Mouse (Mus musculus): Measurements from ENCODE around the gene Utrn.

Utrn gene

DNA sequence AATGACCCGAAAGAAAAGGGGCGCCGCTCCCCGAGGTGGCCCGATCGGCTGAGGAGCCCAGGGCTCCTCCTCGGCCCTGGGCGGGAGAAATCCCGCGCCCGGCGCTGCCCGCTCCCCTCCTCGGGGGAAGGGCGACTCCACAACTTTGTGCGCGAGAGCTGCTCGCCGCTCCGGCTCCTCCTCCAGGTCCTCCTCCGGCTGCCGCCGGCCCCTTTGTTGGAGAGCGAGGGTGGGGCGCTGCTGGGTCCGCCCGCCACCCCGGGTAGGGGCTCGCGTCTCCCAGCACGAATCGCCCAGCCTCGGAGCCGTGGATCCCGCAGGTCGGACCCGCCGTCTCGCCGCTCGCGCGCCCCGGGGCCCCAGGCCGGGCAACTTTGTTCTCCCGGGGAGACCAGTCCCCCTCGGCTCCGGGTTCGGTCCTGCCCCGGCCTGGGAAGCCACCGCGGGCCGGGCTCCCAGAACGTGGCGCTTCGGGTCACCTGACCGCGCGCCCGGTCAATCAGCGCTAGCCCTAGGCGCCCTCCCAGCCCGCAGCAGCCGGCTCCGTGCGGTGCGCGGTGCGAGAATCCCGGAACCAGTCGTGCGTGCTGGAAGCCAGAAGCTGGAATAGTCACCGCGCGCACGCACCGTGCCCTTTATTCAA, at the start of gene Utrn:
Gene Utrn, minus strand, starts transcription at position 337 of the 643 bp plus-strand sequence.
- peak; percentile 27 to 43 for DNase-seq (ENCODE audit: low spot score in 2 of 2)

DNA sequence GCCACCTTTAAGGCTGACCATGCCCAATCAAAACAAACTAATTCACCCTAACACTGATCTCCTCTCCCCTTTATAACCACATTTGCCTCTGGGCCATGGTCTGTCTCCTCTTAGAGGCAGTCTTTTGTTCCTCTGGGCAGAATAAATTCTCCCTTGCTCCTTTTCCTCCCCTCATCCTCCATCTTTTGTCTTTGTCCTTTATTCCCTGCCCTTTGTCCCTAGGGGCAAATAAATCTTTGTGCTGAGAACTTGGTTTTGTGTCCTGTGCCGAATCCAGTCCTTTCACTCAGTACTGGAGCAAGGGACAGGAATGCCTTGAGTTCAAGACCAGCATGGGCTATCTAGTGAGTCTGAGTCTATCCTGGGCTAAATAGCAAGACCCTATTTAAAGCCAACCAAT, 48.5 kb upstream of the Utrn start:
- no peak for DNase-seq (ENCODE audit: low spot score in 2 of 2)

- no peak for DNase-seq (ENCODE audit: low spot score in 2 of 2)
These were observed 47.2 kb upstream of the Utrn start for GRCm38 (mm10) chr10:12916376-12916775.

DNA sequence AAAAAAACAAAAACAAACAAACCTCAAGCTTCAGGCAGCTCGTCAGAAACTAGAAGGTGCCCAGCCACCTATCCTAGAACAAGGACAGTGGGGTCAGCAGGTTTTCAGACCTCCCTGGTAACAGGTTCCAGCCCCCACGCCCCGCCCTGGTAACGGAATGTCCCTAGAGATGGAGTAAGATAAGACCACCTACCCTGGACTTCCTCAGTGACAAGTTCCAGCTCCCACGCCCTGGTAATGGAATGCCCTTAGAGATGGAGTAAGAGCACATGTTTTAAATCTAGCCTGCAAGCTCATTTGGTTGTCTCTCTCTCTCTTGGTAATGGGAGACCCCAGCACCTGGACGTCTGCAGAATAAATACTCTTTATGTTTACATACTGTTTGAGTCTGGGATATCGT, 46.7 kb upstream of the Utrn start:
- no peak for DNase-seq (ENCODE audit: low spot score in 2 of 2)

GRCm38 (mm10) chr10:12914203-12914602, 45.0 kb upstream of the Utrn start:
- DNase-seq (ENCODE audit: low spot score in 2 of 2) = no peak

DNA sequence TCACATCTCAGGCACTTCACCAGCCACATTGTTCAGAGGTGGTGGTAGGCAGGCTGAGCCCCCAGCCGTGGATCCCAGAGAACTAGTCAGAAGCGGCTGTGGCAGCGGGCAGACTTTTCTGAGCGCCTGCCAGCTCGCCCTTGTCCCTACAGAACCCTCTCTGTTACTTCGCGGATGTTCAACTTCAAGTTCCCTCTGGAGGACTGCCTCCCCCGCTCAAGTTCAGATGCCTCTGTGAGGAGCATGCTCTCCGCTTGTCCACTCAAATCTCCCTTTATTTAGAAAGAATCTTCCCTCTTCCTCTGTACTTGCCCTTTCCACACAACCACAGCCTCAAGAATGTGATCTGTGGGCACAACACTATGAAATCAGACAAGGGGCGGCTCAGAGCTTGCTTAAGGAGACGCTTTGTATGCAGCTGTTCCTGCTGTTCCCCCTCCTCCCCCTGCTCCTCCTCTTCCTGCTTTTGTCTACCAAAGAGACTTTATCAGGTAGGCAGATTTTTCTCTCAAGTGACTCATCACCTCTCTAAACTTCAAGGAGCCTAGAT, 42.9 kb upstream of the Utrn start:
- DNase-seq (ENCODE audit: low spot score in 2 of 2) = peak; percentile 17 to 24

- DNase-seq (ENCODE audit: low spot score in 2 of 2) = no peak
These were observed 42.3 kb upstream of the Utrn start for GRCm38 (mm10) chr10:12911451-12911850.

GRCm38 (mm10) chr10:12909891-12910290, 40.7 kb upstream of the Utrn start:
- DNase-seq (ENCODE audit: low spot score in 2 of 2) = no peak

GRCm38 (mm10) chr10:12909179-12909578, 40.0 kb upstream of the Utrn start:
- DNase-seq (ENCODE audit: low spot score in 2 of 2) = no peak

DNA sequence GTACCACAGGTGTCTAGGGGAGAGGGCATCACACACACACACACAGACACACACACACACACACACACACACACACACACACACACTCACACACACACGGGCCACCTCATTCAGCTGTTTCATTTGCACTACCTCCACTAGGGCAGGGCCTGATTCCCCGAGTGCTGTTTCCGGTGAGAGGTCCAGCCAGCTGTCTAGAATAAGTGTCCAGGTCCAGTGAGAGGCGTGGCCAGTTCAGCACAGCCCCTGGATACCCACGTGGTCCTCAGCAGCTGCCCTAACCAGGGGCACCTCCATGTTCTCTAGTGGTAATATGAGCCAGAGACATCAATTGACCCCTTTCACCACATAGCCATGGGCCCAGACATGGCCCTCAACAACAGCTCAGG, 35.0 kb upstream of the Utrn start:
- DNase-seq (ENCODE audit: low spot score in 2 of 2) = no peak

- DNase-seq (ENCODE audit: low spot score in 2 of 2) = no peak
These were observed 34.4 kb upstream of the Utrn start for GRCm38 (mm10) chr10:12903440-12904139.

DNA sequence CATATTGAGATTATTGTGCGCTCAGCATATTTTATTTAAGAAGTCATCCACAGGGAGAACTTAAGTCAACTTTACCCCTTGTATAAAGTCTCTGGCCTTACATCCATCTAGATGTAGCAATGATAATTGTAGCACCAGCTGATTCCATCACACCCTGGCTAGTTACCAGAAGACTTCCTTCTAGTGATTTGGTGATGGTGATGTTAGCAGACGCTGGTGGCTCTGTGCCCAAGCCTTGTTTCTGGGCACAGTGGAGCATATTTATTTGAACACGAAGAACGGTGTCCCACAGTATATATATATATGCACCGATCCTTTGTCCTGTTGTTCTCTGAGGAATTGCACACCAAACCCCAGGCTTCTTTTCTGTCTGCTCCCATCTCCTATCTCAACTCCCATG, 30.7 kb upstream of the Utrn start:
- no peak for DNase-seq (ENCODE audit: low spot score in 2 of 2)

GRCm38 (mm10) chr10:12893339-12893738, 24.2 kb upstream of the Utrn start:
- DNase-seq (ENCODE audit: low spot score in 2 of 2) = no peak

DNA sequence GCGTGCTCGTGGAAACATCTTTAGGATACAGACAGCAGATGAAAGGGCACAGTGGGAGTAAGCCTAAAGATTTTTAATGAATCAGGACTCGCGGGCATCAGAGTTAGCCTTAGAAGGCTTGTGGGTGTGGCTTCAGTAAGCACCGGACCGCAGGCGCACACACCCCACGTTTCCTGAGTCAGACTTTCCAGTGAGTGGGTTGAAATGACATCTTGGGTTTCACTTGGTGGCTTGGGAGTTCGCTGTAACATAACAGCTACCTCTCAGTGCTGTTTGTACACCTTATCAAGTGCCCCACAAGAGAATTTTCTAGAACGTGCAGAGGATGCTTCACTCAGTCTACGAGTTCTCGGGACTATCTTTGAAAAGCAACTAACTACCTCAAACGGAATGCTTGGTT, 19.2 kb upstream of the Utrn start:
- no peak for DNase-seq (ENCODE audit: low spot score in 2 of 2)

DNA sequence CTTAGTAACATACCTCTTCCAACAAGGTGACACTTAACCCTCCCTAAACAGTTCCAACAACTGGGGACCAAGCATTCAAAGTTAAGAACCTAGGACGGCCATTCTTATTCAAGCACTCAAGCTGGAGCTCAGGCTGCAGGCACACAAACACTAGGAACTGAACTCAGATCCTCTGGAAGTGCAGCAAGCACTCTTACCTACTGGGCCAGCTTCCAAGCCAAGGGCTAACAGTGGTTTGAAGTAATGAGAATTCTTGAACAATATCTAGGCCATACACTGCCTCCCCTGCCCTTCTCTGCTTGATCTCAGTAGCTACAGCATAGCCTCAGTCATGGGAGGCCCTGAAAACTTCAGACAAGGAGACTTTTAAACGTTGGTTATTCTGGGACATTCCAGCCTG, 18.6 kb upstream of the Utrn start:
- no peak for DNase-seq (ENCODE audit: low spot score in 2 of 2)

DNA sequence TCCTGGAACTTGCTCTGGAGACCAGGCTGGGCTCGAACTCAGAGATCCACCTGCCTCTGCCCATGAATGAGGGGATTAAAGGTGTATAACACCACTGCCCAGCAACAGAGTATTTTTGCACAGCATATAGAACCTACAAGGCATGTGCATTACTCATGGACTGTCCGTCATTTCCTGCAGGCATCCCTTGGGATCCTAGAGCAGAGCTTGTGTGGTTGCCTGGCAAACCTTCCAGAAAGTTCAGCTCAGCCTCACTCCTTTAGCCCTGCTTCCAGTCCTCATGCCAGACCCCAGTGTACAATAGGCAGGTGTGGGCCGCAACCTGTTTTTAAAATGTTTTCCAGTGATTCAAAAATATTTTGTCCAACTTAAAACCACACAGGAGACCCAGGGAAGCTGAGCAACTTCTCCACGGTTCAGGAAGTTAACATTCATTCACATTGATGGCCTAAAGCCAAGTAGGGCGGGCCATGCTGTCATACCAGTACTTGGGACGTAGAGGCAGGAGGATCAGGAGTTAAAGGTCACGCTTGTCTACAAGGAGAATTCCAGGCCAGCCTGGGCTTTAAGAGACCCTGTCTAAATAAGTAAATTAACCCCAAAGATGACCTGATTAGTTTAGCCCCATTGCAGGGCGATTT, 15.3 kb upstream of the Utrn start:
- DNase-seq (ENCODE audit: low spot score in 2 of 2) = no peak

DNA sequence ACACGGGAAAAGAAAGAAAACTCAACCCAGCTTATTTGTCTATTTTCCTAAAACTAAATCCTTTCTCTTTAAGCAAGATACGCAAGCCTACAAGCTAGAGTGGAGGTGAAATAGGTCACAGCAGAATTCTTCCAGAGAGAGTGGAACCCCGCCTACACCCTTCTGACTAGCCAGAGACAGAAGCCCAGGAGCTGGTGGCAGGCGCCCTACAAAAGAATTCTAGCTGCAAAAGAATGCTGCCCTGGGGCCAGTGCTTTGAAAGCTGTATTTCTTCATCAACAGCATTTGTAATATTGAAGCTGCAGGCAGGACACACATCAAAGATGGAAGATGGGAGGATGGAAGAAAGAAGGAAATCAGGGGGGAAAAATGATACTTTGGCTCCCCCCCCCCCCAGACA, 12.7 kb upstream of the Utrn start:
- no peak for DNase-seq (ENCODE audit: low spot score in 2 of 2)

DNA sequence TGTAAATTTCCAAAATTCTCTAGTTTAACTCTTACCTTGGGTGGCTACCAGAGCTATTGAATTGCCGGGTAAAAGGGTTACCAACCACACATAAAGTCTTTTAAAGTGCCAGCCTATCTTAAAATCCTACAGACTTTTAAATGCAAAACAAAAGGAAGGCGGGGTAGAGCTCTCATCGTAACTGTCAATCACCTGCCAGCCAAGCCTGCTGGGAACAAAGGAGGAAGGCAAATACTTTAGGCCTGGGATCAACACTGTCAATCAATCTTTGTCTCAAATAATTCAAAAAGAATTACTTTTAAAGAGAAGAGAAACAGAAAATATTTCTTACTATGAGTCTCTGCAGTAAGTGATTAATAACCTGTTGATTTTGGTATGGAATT, 10.1 kb upstream of the Utrn start:
- no peak for DNase-seq (ENCODE audit: low spot score in 2 of 2)

DNA sequence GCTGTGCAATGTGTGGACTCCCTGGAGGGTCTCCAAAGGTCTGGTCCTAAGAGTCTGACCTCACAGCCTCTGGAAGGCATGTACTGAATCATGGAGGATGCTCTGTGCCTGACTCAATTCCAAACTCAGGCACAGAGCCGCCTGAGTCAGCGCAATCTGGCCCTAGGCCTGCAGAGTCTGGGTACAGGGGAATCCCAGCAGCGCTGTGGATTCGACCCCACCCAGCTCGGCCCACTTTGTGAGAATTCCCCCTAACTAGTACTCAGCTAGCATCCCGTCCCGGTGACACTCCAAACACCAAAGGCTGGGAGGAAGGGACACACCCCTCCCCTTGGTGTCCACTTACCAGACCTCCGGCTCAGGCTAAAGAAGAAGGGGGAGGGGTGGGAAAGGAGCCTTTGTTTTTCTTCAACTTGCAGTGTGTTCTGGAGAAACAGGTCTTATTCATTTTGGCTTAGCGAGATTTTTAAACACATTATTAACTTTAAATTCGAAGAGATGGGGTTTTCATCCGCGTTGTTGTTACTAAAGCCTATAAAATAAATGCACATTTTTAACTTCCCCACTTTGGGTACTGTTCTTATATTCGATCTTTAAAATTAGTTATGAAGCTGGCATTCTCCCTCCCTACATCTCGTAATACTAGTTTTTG, 9.6 kb upstream of the Utrn start:
- no peak for DNase-seq (ENCODE audit: low spot score in 2 of 2)

DNA sequence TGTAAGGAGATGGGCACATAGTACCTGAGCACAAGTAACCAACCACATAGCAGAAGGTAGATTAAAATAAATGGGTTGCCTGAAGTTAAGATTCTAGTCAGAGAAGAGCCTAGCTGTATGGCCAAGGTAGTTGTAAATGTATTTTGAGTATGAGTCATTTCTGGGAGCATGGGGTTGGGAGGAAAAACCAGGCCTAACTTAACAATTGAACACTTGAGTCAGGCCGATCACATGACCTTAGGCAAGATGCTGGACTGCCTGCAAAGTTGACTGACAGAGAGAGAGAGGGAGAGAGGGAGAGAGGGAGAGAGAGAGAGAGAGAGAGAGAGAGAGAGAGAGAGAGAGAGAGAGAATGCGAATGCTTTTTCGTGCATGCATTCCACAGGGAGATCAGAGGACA, 7.3 kb upstream of the Utrn start:
- no peak for DNase-seq (ENCODE audit: low spot score in 2 of 2)

- DNase-seq (ENCODE audit: low spot score in 2 of 2) = no peak
These were observed 6.2 kb upstream of the Utrn start for GRCm38 (mm10) chr10:12875410-12875809.

DNA sequence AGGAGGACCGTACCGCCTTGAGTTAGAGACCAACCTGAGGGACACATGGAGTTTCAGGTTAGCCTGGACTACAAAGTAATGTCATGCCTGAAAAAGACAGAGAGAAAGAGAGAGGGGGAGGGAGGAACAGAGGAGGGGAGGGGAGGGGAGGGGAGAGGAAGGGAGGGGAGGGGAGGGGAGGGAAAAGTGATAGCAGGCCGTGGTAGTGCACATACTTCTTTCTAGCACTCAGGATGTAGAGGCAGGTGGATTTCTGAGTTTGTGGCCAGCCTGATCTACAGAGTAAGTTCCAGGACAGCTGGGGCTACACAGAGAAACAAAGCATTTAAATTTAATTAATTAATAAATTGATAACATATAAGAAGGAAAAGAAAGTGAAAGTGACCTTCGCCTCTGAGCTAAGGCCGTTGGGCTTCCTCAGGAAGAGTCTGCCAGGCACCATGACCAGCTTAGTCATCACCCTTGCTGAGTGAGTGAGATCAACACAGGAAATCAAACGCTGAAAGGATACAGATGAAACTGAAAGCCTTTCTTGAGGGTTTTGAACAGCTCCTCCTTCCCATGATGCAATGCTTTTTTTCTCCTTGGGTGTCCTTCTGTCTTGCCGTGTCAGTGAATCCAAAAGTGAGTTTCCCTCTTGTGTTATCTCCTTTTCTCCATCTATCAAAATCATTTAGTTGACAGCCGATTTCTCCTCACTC, 5.6 kb upstream of the Utrn start:
- DNase-seq (ENCODE audit: low spot score in 2 of 2) = no peak
